Mouse (Mus musculus) testis, adult 2 months (tissue): ENCODE data around the gene Gpr152. TPM values are rescaled to one million over a fixed set of nuclear protein-coding genes. Genes with fewer than 3 reads are reported as not detected.

Experiments
- H3K27ac ChIP-seq: fragments of 200-500 bp; 2 replicates; pipeline ENCODE4 v1.5.1; 2012; ENCODE audit warnings: low read depth, low read length; ENCODE audit not compliant: control insufficient read depth, insufficient read depth
- H3K27me3 ChIP-seq: fragments of 200-500 bp; 2 replicates; pipeline ENCODE4 v1.6.1; 2012; ENCODE audit warnings: mild to moderate bottlenecking, low read length, moderate library complexity; ENCODE audit not compliant: control insufficient read depth, insufficient read depth
- H3K36me3 ChIP-seq: fragments of 200-500 bp; 2 replicates; pipeline ENCODE4 v1.6.1; 2012; ENCODE audit warnings: mild to moderate bottlenecking, low read length; ENCODE audit not compliant: control insufficient read depth, insufficient read depth
- H3K4me1 ChIP-seq: fragments of 200-500 bp; 2 replicates; pipeline ENCODE4 v1.6.1; 2012; ENCODE audit warnings: low read length; ENCODE audit not compliant: control insufficient read depth, insufficient read depth
- H3K4me3 ChIP-seq: fragments of 200-500 bp; 2 replicates; pipeline ENCODE4 v1.5.1; 2012; ENCODE audit warnings: low read depth, mild to moderate bottlenecking, low read length, moderate library complexity, mixed read lengths; ENCODE audit not compliant: control insufficient read depth
- CTCF ChIP-seq: fragments of 200-500 bp; IDR thresholded peaks from 2 replicates; pipeline ENCODE4 v1.5.1; 2012; ENCODE audit warnings: low read depth, mild to moderate bottlenecking, inconsistent platforms, low read length, moderate library complexity; ENCODE audit not compliant: control insufficient read depth, insufficient read depth, insufficient replicate concordance
- POLR2A ChIP-seq: fragments of 200-500 bp; IDR thresholded peaks from 2 replicates; pipeline ENCODE4 v1.6.1; 2012; ENCODE audit warnings: low read depth, mild to moderate bottlenecking, inconsistent platforms, low read length, moderate library complexity; ENCODE audit not compliant: control insufficient read depth
- polyA plus RNA-seq: library from polyadenylated mRNA; depleted of rRNA; stranded (reverse); fragments of >200 nt; gene quantifications from 2 replicates; pipeline ENCODE4 v1.2.3, GENCODE M21; 2012

The Gpr152 gene
- polyA plus RNA-seq, 1 experiment, result 0.02 TPM

DNA sequence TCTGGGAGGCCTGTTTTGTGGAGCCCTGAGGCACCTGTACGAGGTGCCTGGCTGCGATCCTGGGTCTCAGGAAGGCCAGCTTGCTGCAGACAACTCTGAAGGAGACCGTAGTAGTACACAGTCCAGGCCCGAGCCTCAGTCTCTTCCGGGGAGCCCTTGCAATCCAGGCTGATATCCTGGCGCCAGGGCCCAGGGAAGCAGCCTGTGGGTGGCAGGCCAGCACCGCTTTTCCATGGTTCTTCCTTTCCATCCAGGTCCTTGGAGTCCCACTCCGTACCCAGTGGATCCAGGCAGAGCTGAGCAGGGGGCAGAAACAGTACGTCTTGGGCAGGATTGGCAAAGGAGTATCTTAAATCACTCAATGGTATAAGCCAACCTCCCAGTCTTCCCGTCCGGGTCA, 33.3 kb downstream of the Gpr152 start:
- Histone ChIP-seq H3K4me3 (no peak overlapping the region), H3K4me1 (peaks cover 5% of the 10 kb centered on the region), H3K27me3 (no peaks in the 10 kb centered on the region), H3K27ac (no peak overlapping the region), H3K36me3 (no peaks in the 10 kb centered on the region)
- TF ChIP-seq POLR2A, result no peak
- no peak; the same call in 1 of the 2 replicates for TF ChIP-seq CTCF

DNA sequence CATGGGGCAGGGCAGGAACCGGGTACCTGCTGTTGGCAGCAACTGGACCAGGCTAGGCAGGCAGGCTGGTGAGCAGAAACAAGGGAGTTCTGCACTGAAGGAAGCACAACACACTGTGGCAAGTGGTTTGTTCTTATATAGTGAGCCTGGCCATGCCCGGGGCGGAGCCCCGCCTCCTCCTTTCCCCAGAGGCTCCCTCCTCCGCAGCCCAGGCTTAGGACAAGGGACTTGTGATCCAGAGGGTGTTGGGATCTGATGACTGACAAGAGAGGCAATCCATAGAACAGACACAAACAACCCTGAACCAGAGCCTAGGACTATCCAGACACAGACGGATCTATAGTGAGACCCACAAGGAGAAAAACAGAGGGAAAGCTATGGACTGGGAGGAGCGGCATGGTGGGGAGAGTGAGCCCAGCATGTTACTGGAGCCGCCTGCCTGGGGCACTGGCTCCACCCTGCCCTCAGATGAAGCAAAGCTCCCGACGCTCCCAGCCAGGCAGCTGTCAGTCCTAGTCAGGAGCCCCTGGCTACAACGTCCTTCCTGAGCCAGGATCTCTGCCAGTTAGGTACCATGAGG, 35.9 kb downstream of the Gpr152 start, which contains the start of gene Carns1:
Gene Carns1, minus strand, starts transcription at position 112 of the 580 bp plus-strand sequence.
- no peak within 1 kb of the TSS for H3K4me3 ChIP-seq
- H3K36me3 ChIP-seq, result no peaks in the 10 kb centered on the region
- H3K27me3 ChIP-seq, result no peaks in the 10 kb centered on the region
- no peak within 1 kb of the TSS for H3K27ac ChIP-seq
- TF ChIP-seq CTCF, result no peak
- no peak for TF ChIP-seq POLR2A
- no peaks in the 10 kb centered on the region; the same call in none of the 2 replicates for H3K4me1 ChIP-seq

DNA sequence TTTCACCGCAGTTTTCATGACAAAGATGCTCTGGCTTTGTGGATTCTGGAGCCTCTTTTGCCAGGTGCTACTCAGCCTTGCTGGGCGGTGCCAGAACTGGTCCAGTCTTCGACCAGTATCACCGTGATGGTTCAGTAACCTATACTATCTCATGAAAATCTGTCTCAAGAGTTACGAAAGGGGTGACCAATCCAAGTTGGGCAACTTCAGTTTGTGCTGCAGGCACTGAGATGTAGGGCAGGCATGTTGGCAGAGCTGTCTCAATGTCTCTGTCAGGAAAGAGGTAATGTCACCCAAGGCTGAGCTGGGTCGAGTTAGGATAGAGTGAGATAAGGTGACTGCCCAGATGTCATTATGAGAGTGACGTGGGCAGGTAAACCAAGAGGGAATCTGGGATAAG, 40.8 kb downstream of the Gpr152 start:
- no peak overlapping the region for H3K4me3 ChIP-seq
- 0 out of 2 replicates have a peak, but pooled peaks cover 2% of the 10 kb centered on the region for H3K4me1 ChIP-seq
- H3K36me3 ChIP-seq, result no peaks in the 10 kb centered on the region
- H3K27ac ChIP-seq, result no peak overlapping the region
- H3K27me3 ChIP-seq, result no peaks in the 10 kb centered on the region
- TF ChIP-seq CTCF (no peak), POLR2A (no peak)

DNA sequence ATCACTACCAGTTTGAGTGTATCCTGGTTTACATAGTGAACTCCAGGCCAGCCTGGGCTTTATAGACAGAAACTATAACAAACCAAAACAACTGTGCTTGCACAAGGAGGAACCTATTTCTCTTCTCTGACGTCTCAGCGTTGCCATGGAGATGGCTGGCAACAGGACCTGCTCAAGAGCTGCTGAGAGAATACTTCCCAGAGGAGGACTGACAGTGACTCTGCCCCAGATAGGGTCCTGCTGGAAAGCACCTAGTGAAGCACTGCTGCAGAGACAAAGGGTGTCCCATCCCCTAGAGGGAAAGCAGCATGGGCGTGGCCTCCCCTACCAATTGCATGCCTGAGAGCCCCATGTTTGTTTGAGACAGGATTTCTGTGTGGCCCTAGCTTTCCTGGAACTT, 42.3 kb downstream of the Gpr152 start:
- Histone ChIP-seq H3K27ac (no peak overlapping the region), H3K4me1 (0 out of 2 replicates have a peak, but pooled peaks cover 2% of the 10 kb centered on the region), H3K4me3 (no peak overlapping the region), H3K36me3 (no peaks in the 10 kb centered on the region), H3K27me3 (no peaks in the 10 kb centered on the region)
- TF ChIP-seq POLR2A, result no peak
- no peak for TF ChIP-seq CTCF

DNA sequence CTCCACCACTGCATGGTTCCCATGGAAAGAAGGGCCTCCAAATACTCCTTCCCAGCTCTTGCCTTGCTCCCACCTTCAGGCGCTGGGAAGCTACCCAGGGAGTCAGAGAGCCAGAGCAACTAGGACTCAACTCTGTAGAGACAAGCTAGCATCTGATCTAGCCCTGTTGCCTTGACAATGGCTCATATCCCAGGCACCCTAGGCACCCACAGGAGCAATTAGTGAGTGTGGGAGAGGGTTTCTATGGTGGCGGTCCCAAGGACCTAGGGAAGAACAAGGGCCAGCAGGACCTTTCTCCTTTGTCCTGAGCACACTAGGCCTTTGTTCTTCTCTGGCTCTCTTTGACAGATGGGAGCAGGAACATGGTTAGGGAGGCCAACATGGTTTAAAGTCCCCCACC, 44.1 kb downstream of the Gpr152 start:
- 0 out of 2 replicates have a peak, but pooled peaks cover 2% of the 10 kb centered on the region for H3K4me1 ChIP-seq
- no peaks in the 10 kb centered on the region for H3K27me3 ChIP-seq
- TF ChIP-seq CTCF, result no peak
- TF ChIP-seq POLR2A, result no peak
- H3K4me3 ChIP-seq, result no peak overlapping the region
- H3K36me3 ChIP-seq, result no peaks in the 10 kb centered on the region
- H3K27ac ChIP-seq, result no peak overlapping the region

DNA sequence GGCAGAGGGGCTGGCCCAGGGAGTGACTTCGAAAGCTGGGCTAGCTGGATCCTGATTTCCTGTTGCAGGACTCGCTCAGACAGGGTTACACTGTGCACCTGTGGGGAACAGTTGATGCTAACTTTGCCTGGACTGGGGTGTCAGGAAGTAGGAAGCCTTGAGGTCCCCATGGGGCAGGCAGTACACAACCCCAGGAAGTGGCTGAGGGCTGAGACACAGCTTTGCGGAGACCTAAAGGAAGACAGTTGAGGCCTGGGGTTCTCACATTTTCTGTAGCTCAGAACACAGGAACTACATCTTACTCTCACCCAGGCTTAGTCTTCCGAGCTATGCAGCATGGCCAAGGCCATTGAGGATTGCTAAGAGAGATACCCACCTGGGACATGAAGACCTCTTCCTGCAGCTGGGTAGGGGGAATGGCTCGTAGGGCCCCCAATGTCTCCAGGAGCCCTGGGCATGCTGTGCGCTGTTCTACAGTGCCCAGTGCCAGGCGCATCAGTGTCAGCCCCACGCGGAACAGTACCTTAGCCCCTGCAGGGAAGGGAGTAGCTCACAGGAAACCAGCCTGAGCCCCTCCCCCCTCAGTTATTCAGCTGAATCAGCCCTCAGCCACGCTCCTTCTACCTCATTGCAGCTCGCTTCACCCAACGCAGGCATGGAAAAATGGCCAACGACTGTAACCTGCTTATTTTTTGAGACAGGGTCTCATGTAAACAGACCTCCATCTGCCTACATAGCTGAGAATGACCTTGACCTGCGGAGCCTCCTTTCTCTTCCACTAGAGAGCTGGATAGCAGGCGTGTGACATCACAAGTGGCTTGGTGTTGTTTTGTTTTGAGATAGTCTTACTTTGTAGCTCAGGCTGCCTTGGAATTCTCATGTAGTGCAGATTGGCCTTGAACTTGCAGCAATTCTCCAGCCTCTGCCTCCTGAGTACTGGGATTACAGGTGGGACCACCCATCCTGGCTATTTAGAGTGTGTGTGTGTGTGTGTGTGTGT, 45.7 kb downstream of the Gpr152 start:
- 0 out of 2 replicates have a peak, but pooled peaks cover 2% of the 10 kb centered on the region for H3K4me1 ChIP-seq
- no peaks in the 10 kb centered on the region for H3K27me3 ChIP-seq
- TF ChIP-seq POLR2A (no peak), CTCF (no peak)
- no peaks in the 10 kb centered on the region for H3K36me3 ChIP-seq
- H3K4me3 ChIP-seq, result no peak overlapping the region
- H3K27ac ChIP-seq, result 0 out of 2 replicates have a peak overlapping the region, but pooled peaks have one; percentile 7

DNA sequence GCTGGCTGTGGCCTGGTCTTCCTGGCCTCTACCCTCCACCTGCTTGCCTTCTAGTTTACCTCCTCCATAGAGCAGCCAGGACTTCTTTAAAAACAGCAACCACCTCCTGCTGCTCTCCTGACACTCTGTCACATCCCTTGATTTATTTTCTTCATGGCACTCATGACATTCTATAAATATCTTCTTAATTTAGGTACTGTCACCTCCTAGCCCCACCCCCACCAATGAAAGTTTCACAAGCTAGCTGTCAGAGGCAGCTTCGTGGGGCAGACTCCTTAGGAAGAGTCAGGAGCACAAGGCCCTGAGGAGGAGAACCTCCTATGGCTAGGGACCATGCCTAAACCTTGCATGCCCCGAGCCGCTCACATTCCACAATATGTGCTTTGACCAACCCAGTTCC, 47.7 kb downstream of the Gpr152 start:
- no peaks in the 10 kb centered on the region for H3K36me3 ChIP-seq

More for the DNA sequence above, 47.7 kb downstream of the Gpr152 start:
- no peak for TF ChIP-seq POLR2A
- no peak overlapping the region for H3K27ac ChIP-seq
- peaks cover 7% of the 10 kb centered on the region for H3K4me1 ChIP-seq
- no peaks in the 10 kb centered on the region for H3K27me3 ChIP-seq
- no peak overlapping the region for H3K4me3 ChIP-seq
